Mouse (Mus musculus): ENCODE measurements at regions not wholly inside any gene's neighbourhood (a gene's known extent, or its start where the extent isn't known, plus 50 kb on each side); places are given as distances from the start of the nearest gene placed in this dataset.
A peak's percentile ranks its signal among the peaks of the same experiment; 100 is the strongest.

GRCm38 (mm10) chr12:58512645-58513044 lies 243.6 kb upstream of the Clec14a start:
- 48% methylated on average over 7 of the region's 7 CpGs for WGBS

GRCm38 (mm10) chr12:58504283-58504682 lies 235.2 kb upstream of the Clec14a start:
- H3K36me3 ChIP-seq: no peaks in the 10 kb centered on the region
- H3K27me3 ChIP-seq (ENCODE audit: low read depth, poor library complexity, severe bottlenecking): no peaks in the 10 kb centered on the region
- H3K4me1 ChIP-seq: no peaks in the 10 kb centered on the region
- no peak overlapping the region for H3K27ac ChIP-seq (replicated peaks)
- H3K4me3 ChIP-seq: no peak overlapping the region
- H3K9me3 ChIP-seq (replicated peaks): no peaks in the 10 kb centered on the region
- DNase-seq (ENCODE audit: low spot score): no peak

More at GRCm38 (mm10) chr12:58512645-58513044, 243.6 kb upstream of the Clec14a start:
- H3K36me3 ChIP-seq: no peaks in the 10 kb centered on the region
- DNase-seq (ENCODE audit: low spot score): peak; percentile 31
- peaks cover 19% of the 10 kb centered on the region for H3K4me1 ChIP-seq
- H3K4me3 ChIP-seq: no peak overlapping the region
- H3K27me3 ChIP-seq (ENCODE audit: low read depth, poor library complexity, severe bottlenecking): no peaks in the 10 kb centered on the region
- H3K27ac ChIP-seq (replicated peaks): peak overlapping the region; percentile 68
- H3K9me3 ChIP-seq (replicated peaks): no peaks in the 10 kb centered on the region

GRCm38 (mm10) chr12:58474181-58474580 lies 205.1 kb upstream of the Clec14a start:
- H3K27ac ChIP-seq (replicated peaks): no peak overlapping the region
- no peak for DNase-seq (ENCODE audit: low spot score)
- H3K4me3 ChIP-seq: no peak overlapping the region
- H3K36me3 ChIP-seq: no peaks in the 10 kb centered on the region
- no peaks in the 10 kb centered on the region for H3K9me3 ChIP-seq (replicated peaks)
- H3K4me1 ChIP-seq: no peaks in the 10 kb centered on the region
- H3K27me3 ChIP-seq (ENCODE audit: low read depth, poor library complexity, severe bottlenecking): no peaks in the 10 kb centered on the region

GRCm38 (mm10) chr12:58473511-58473910 lies 204.4 kb upstream of the Clec14a start:
- 67% methylated on average over 1 of the region's 1 CpGs for WGBS
- Histone ChIP-seq H3K4me1 (no peaks in the 10 kb centered on the region), H3K27me3 (ENCODE audit: low read depth, poor library complexity, severe bottlenecking) (no peaks in the 10 kb centered on the region), H3K9me3 (replicated peaks) (no peaks in the 10 kb centered on the region), H3K36me3 (no peaks in the 10 kb centered on the region), H3K27ac (replicated peaks) (no peak overlapping the region), H3K4me3 (no peak overlapping the region)
- DNase-seq (ENCODE audit: low spot score): no peak

GRCm38 (mm10) chr12:58460465-58460864 lies 191.4 kb upstream of the Clec14a start:
- WGBS: 95% methylated on average over 3 of the region's 3 CpGs
- Histone ChIP-seq H3K4me1 (no peaks in the 10 kb centered on the region), H3K27me3 (ENCODE audit: low read depth, poor library complexity, severe bottlenecking) (no peaks in the 10 kb centered on the region), H3K4me3 (no peak overlapping the region), H3K36me3 (no peaks in the 10 kb centered on the region), H3K9me3 (replicated peaks) (no peaks in the 10 kb centered on the region), H3K27ac (replicated peaks) (no peak overlapping the region)
- no peak for DNase-seq (ENCODE audit: low spot score)

GRCm38 (mm10) chr12:58454828-58455227 lies 185.7 kb upstream of the Clec14a start:
- 100% methylated on average over 2 of the region's 2 CpGs for WGBS
- H3K4me1 ChIP-seq: no peaks in the 10 kb centered on the region
- DNase-seq (ENCODE audit: low spot score): no peak
- no peak overlapping the region for H3K4me3 ChIP-seq
- H3K27me3 ChIP-seq (ENCODE audit: low read depth, poor library complexity, severe bottlenecking): no peaks in the 10 kb centered on the region
- H3K9me3 ChIP-seq (replicated peaks): no peaks in the 10 kb centered on the region
- no peaks in the 10 kb centered on the region for H3K36me3 ChIP-seq
- no peak overlapping the region for H3K27ac ChIP-seq (replicated peaks)

- no peaks in the 10 kb centered on the region for H3K36me3 ChIP-seq
- 87% methylated on average over 3 of the region's 3 CpGs for WGBS
- H3K27me3 ChIP-seq (ENCODE audit: low read depth, poor library complexity, severe bottlenecking): no peaks in the 10 kb centered on the region
- no peak overlapping the region for H3K4me3 ChIP-seq
- no peak for DNase-seq (ENCODE audit: low spot score)
- H3K27ac ChIP-seq (replicated peaks): no peak overlapping the region
- no peaks in the 10 kb centered on the region for H3K4me1 ChIP-seq
- no peaks in the 10 kb centered on the region for H3K9me3 ChIP-seq (replicated peaks)
Observed at GRCm38 (mm10) chr12:58443007-58443406, 173.9 kb upstream of the Clec14a start.

GRCm38 (mm10) chr12:58441962-58442361 lies 172.9 kb upstream of the Clec14a start:
- H3K9me3 ChIP-seq (replicated peaks): no peaks in the 10 kb centered on the region
- no peaks in the 10 kb centered on the region for H3K27me3 ChIP-seq (ENCODE audit: low read depth, poor library complexity, severe bottlenecking)
- H3K4me3 ChIP-seq: no peak overlapping the region
- no peaks in the 10 kb centered on the region for H3K36me3 ChIP-seq
- DNase-seq (ENCODE audit: low spot score): no peak
- H3K4me1 ChIP-seq: no peaks in the 10 kb centered on the region
- no peak overlapping the region for H3K27ac ChIP-seq (replicated peaks)
- WGBS: 95% methylated on average over 2 of the region's 2 CpGs

- no peak for DNase-seq (ENCODE audit: low spot score)
- no peaks in the 10 kb centered on the region for H3K4me1 ChIP-seq
- H3K27me3 ChIP-seq (ENCODE audit: low read depth, poor library complexity, severe bottlenecking): no peaks in the 10 kb centered on the region
- no peak overlapping the region for H3K27ac ChIP-seq (replicated peaks)
- no peaks in the 10 kb centered on the region for H3K9me3 ChIP-seq (replicated peaks)
- no peak overlapping the region for H3K4me3 ChIP-seq
- no peaks in the 10 kb centered on the region for H3K36me3 ChIP-seq
Observed at GRCm38 (mm10) chr12:58440666-58441065, 171.6 kb upstream of the Clec14a start.

GRCm38 (mm10) chr12:58437031-58437430 lies 167.9 kb upstream of the Clec14a start:
- Histone ChIP-seq H3K9me3 (replicated peaks) (no peaks in the 10 kb centered on the region), H3K36me3 (no peaks in the 10 kb centered on the region), H3K4me1 (no peaks in the 10 kb centered on the region), H3K27ac (replicated peaks) (no peak overlapping the region), H3K4me3 (no peak overlapping the region), H3K27me3 (ENCODE audit: low read depth, poor library complexity, severe bottlenecking) (no peaks in the 10 kb centered on the region)
- 88% methylated on average over 6 of the region's 6 CpGs for WGBS
- no peak for DNase-seq (ENCODE audit: low spot score)

GRCm38 (mm10) chr12:58434504-58434903 lies 165.4 kb upstream of the Clec14a start:
- Histone ChIP-seq H3K36me3 (no peaks in the 10 kb centered on the region), H3K27ac (replicated peaks) (no peak overlapping the region), H3K9me3 (replicated peaks) (no peaks in the 10 kb centered on the region), H3K4me1 (no peaks in the 10 kb centered on the region), H3K27me3 (ENCODE audit: low read depth, poor library complexity, severe bottlenecking) (no peaks in the 10 kb centered on the region), H3K4me3 (no peak overlapping the region)
- no peak for DNase-seq (ENCODE audit: low spot score)
- WGBS: 83% methylated on average over 5 of the region's 5 CpGs

GRCm38 (mm10) chr12:58429929-58430328 lies 160.8 kb upstream of the Clec14a start:
- no peaks in the 10 kb centered on the region for H3K4me1 ChIP-seq
- H3K27me3 ChIP-seq (ENCODE audit: low read depth, poor library complexity, severe bottlenecking): no peaks in the 10 kb centered on the region
- no peaks in the 10 kb centered on the region for H3K36me3 ChIP-seq
- no peak for DNase-seq (ENCODE audit: low spot score)
- no peak overlapping the region for H3K27ac ChIP-seq (replicated peaks)
- H3K9me3 ChIP-seq (replicated peaks): no peaks in the 10 kb centered on the region
- H3K4me3 ChIP-seq: no peak overlapping the region
- WGBS: 93% methylated on average over 5 of the region's 5 CpGs

- no peaks in the 10 kb centered on the region for H3K27me3 ChIP-seq (ENCODE audit: low read depth, poor library complexity, severe bottlenecking)
- no peaks in the 10 kb centered on the region for H3K9me3 ChIP-seq (replicated peaks)
- H3K27ac ChIP-seq (replicated peaks): no peak overlapping the region
- no peak for DNase-seq (ENCODE audit: low spot score)
- H3K4me3 ChIP-seq: no peak overlapping the region
- H3K36me3 ChIP-seq: no peaks in the 10 kb centered on the region
- no peaks in the 10 kb centered on the region for H3K4me1 ChIP-seq
- WGBS: 94% methylated on average over 6 of the region's 6 CpGs
Observed at GRCm38 (mm10) chr12:58426758-58427157, 157.7 kb upstream of the Clec14a start.

- Histone ChIP-seq H3K27ac (replicated peaks) (no peak overlapping the region), H3K9me3 (replicated peaks) (no peaks in the 10 kb centered on the region), H3K4me1 (no peaks in the 10 kb centered on the region), H3K4me3 (no peak overlapping the region), H3K27me3 (ENCODE audit: low read depth, poor library complexity, severe bottlenecking) (no peaks in the 10 kb centered on the region), H3K36me3 (no peaks in the 10 kb centered on the region)
- no peak for DNase-seq (ENCODE audit: low spot score)
- WGBS: 80% methylated on average over 4 of the region's 4 CpGs
Observed at GRCm38 (mm10) chr12:58425961-58426360, 156.9 kb upstream of the Clec14a start.
